Mouse (Mus musculus): Measurements from ENCODE around the gene Rbfox3. TPM values are rescaled to one million over a fixed set of nuclear protein-coding genes. Genes with fewer than 3 reads are reported as not detected.
"Not testable (repeated sequence)": the region's sequence is repeated elsewhere in the genome, so short reads cannot be mapped to it uniquely, and the experiment has no call there.

Gene Rbfox3
- polyA plus RNA-seq, 1 experiment from 2014 or later: 32.0 TPM

DNA sequence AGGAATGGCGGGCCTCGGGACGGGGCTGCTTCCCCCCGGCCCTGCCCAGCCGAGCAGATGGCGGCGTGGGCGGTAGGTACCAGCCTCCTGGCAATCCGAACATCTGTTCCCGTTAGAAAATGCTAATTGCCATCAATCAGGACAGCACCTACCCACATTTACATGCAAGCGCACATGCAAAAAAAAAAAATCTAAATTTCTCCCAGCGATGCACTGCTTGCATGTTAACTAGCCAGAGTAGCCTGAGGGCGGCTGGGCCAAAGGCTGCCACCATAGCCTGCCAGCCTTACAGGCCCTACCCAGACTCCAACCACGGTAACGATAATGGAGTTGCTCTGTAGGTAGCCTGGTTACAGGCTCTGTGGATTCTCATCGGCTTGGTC, 117.8 kb downstream of the Rbfox3 start:
- peak overlapping the region; percentile 56 for H3K9ac ChIP-seq
- H3K4me3 ChIP-seq: no peak overlapping the region
- peaks cover 47% of the 10 kb centered on the region for H3K4me1 ChIP-seq
- no peaks in the 10 kb centered on the region for H3K9me3 ChIP-seq (replicated peaks)
- H3K4me2 ChIP-seq: peak overlapping the region; percentile 33
- peak overlapping the region; percentile 99 for H3K27ac ChIP-seq
- H3K36me3 ChIP-seq (ENCODE audit: poor library complexity, severe bottlenecking): no peaks in the 10 kb centered on the region
- peak; percentile 86 for ATAC-seq
- no peaks in the 10 kb centered on the region for H3K27me3 ChIP-seq
- WGBS: 21% methylated on average over 16 of the region's 16 CpGs

DNA sequence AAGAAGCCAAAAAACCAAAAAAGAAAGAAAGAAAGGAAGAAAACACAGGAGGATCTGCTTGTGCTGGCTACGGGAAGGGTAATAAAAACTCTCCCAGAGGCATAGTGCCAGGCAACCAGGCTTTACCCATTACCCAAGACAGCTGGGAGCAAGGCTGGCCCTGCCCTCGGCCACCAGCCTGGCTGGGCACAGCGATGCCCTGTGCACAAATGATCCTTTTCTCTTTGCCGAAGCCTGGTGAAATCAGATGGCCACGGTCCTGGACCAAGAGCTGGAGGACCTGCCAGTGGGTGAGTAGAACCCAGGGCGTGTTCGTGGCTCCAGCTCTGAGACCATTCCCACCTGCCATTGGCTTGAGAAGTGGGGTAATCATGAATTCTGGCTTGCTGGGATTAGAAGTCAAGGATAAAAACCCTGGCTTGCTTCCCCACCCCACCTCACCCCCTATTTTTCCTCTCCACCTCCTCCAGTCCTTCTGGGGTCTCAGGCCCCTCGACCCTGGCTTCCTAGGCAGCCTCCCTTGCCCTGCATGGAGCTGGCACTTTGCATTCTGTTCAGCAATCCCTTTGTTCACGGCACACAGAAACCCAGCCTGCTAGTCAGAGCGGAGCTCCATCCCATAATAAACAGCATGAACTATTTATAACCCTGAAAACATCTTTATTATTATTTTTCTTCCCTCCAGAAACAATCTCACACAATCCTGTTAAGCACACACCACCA, 118.3 kb downstream of the Rbfox3 start:
- Histone ChIP-seq H3K4me3 (no peak overlapping the region), H3K4me2 (peak overlapping the region; percentile 33), H3K9ac (peak overlapping the region; percentile 56), H3K9me3 (replicated peaks) (peaks cover under 1% of the 10 kb centered on the region), H3K27ac (peak overlapping the region; percentile 99), H3K36me3 (ENCODE audit: poor library complexity, severe bottlenecking) (no peaks in the 10 kb centered on the region), H3K27me3 (no peaks in the 10 kb centered on the region), H3K4me1 (peaks cover 47% of the 10 kb centered on the region)
- 39% methylated on average over 10 of the region's 10 CpGs for WGBS
- ATAC-seq: peak; percentile 65

GRCm38 (mm10) chr11:118792163-118792915, 119.1 kb downstream of the Rbfox3 start:
- Histone ChIP-seq H3K36me3 (ENCODE audit: poor library complexity, severe bottlenecking) (no peaks in the 10 kb centered on the region), H3K27ac (peak overlapping the region; percentile 99), H3K4me2 (peak overlapping the region; percentile 33), H3K9ac (peak overlapping the region; percentile 56), H3K4me1 (peaks cover 47% of the 10 kb centered on the region), H3K9me3 (replicated peaks) (peaks cover 5% of the 10 kb centered on the region), H3K4me3 (no peak overlapping the region), H3K27me3 (no peaks in the 10 kb centered on the region)
- 0 out of 2 replicates have a peak, but pooled peaks have one; percentile 6 for ATAC-seq
- 70% methylated on average over 9 of the region's 9 CpGs for WGBS

GRCm38 (mm10) chr11:118791391-118791790, 120.0 kb downstream of the Rbfox3 start:
- no peak for ATAC-seq
- H3K4me3 ChIP-seq: no peak overlapping the region
- no peak overlapping the region for H3K4me2 ChIP-seq
- H3K4me1 ChIP-seq: peaks cover 47% of the 10 kb centered on the region
- H3K9ac ChIP-seq: 0 out of 2 replicates have a peak overlapping the region, but pooled peaks have one; percentile 6
- 67% methylated on average over 6 of the region's 6 CpGs for WGBS
- no peaks in the 10 kb centered on the region for H3K27me3 ChIP-seq
- H3K9me3 ChIP-seq (replicated peaks): peaks cover 5% of the 10 kb centered on the region
- H3K27ac ChIP-seq: peak overlapping the region; percentile 99
- H3K36me3 ChIP-seq (ENCODE audit: poor library complexity, severe bottlenecking): no peaks in the 10 kb centered on the region

DNA sequence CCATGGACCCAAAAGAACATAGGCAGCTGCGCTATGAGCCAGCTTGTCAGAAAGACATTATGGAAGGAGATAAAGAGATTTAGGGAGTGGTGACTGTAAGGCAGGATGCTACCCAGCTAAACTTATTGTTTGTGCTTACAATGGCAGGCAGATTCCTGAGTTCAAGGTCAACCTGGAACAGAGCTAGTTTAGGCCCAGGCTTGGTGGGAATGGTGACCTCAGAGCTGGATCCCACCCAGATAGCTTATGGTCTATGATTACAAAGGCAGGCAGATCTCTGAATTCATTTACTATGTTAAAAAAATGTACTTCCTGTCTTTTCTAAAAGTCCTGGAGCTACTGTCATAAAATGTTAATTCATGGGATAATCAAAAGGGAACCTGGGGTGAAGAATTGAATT, 123.3 kb downstream of the Rbfox3 start:
- H3K9me3 ChIP-seq (replicated peaks): peaks cover 5% of the 10 kb centered on the region
- peaks cover 20% of the 10 kb centered on the region for H3K4me1 ChIP-seq
- H3K4me2 ChIP-seq: no peak overlapping the region
- H3K36me3 ChIP-seq (ENCODE audit: poor library complexity, severe bottlenecking): peaks cover 3% of the 10 kb centered on the region
- WGBS: 92% methylated on average over 1 of the region's 1 CpGs
- H3K9ac ChIP-seq: no peak overlapping the region
- H3K27me3 ChIP-seq: no peaks in the 10 kb centered on the region
- no peak overlapping the region for H3K27ac ChIP-seq
- H3K4me3 ChIP-seq: no peak overlapping the region
- no peak for ATAC-seq

DNA sequence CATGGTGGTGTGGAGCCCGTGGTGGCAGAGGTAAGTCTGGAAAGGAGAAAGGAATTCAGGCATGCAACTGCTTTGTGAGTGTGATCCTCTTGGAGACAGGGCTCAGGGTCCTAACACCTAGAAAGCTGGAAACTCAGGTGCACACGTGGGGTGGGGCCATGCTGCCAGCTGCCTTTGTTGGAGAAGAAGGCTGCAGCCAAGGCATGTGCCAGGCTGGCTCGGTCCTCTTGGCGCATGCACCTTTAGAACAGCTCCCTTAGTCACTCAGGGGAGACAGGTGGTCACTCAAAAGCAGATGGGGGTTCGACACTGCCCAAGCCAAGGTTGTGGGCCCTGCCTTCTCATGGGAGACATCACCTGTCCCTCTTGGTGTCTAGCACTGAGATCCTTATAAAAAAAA, 128.7 kb downstream of the Rbfox3 start:
- Histone ChIP-seq H3K4me1 (peaks cover 16% of the 10 kb centered on the region), H3K9me3 (replicated peaks) (0 out of 2 replicates have a peak, but pooled peaks cover under 1% of the 10 kb centered on the region), H3K27me3 (no peaks in the 10 kb centered on the region), H3K36me3 (ENCODE audit: poor library complexity, severe bottlenecking) (peaks cover 3% of the 10 kb centered on the region), H3K4me2 (no peak overlapping the region), H3K27ac (no peak overlapping the region), H3K4me3 (no peak overlapping the region), H3K9ac (no peak overlapping the region)
- no peak for ATAC-seq
- WGBS: 88% methylated on average over 5 of the region's 5 CpGs

DNA sequence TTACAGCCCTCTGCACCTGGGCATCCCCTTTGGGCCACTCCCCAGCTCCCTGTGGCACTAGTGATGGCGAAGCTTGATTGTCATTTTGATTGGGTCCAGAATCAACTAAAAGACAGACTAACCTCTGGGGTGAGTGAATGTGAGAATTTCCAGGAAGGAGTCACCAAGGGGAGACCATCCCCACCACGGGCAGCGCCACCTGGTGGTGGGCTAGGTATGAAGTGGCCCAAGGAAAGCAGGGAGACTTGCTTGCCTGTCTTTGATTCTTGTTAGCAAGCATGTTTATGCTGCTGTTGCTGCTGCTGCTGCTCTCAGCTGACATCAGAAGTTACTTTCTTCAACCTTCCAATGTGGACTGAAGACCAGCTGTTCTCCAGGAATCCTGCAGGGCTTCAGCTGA, 135.6 kb downstream of the Rbfox3 start:
- ATAC-seq: no peak

GRCm38 (mm10) chr11:118774777-118775176, 136.6 kb downstream of the Rbfox3 start:
- H3K9me3 ChIP-seq (replicated peaks); H3K27ac ChIP-seq; ATAC-seq; H3K27me3 ChIP-seq; H3K36me3 ChIP-seq (ENCODE audit: poor library complexity, severe bottlenecking); H3K4me2 ChIP-seq; H3K4me3 ChIP-seq; H3K9ac ChIP-seq: not testable (repeated sequence)
- H3K4me1 ChIP-seq: peaks cover 48% of the 10 kb centered on the region
- whole genome bisulfite sequencing: 86% methylated on average over 2 of the region's 2 CpGs

More for the DNA sequence above, 135.6 kb downstream of the Rbfox3 start:
- Histone ChIP-seq H3K4me2 (no peak overlapping the region), H3K4me3 (no peak overlapping the region), H3K9ac (no peak overlapping the region), H3K4me1 (peaks cover 50% of the 10 kb centered on the region), H3K9me3 (replicated peaks) (no peaks in the 10 kb centered on the region), H3K27ac (0 out of 2 replicates have a peak overlapping the region, but pooled peaks have one; percentile 48), H3K36me3 (ENCODE audit: poor library complexity, severe bottlenecking) (no peaks in the 10 kb centered on the region), H3K27me3 (no peaks in the 10 kb centered on the region)
- WGBS: 15% methylated on average over 3 of the region's 3 CpGs

- Histone ChIP-seq H3K4me3 (no peak overlapping the region), H3K4me2 (no peak overlapping the region), H3K27ac (no peak overlapping the region), H3K9ac (no peak overlapping the region), H3K27me3 (no peaks in the 10 kb centered on the region), H3K9me3 (replicated peaks) (no peaks in the 10 kb centered on the region), H3K36me3 (ENCODE audit: poor library complexity, severe bottlenecking) (no peaks in the 10 kb centered on the region), H3K4me1 (peaks cover 54% of the 10 kb centered on the region)
- ATAC-seq: no peak
- WGBS: 68% methylated on average over 12 of the region's 12 CpGs
Measured at GRCm38 (mm10) chr11:118773076-118773583, 138.3 kb downstream of the Rbfox3 start.

GRCm38 (mm10) chr11:118771358-118771757, 140.0 kb downstream of the Rbfox3 start:
- Histone ChIP-seq H3K27ac (no peak overlapping the region; the same call in 1 of the 2 replicates), H3K4me2 (no peak overlapping the region)
- 86% methylated on average over 4 of the region's 4 CpGs for WGBS

DNA sequence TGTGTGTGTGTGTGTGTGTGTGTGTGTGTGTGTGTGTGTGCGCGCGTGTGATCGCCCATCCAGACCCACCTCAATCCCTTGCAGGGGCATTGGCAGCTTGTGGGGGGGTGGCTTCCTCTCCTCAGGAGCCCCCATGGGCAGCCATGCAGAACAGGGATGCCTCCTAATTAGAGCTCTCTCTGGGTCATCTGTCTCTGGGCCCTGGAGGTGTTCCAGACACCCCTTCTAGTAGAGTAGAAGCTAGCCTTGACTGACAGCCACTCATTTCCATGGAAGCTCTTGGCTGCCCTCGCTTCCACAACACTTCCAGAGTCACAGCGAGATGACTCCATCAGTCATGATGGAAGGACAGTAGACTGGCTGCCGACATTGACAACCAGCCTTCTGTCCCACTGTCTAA, 140.6 kb downstream of the Rbfox3 start:
- no peaks in the 10 kb centered on the region for H3K9me3 ChIP-seq (replicated peaks)
- WGBS: 89% methylated on average over 6 of the region's 7 CpGs
- no peaks in the 10 kb centered on the region for H3K36me3 ChIP-seq (ENCODE audit: poor library complexity, severe bottlenecking)
- peaks cover 51% of the 10 kb centered on the region for H3K4me1 ChIP-seq
- no peak overlapping the region for H3K9ac ChIP-seq
- ATAC-seq: no peak
- H3K4me2 ChIP-seq: no peak overlapping the region
- no peaks in the 10 kb centered on the region for H3K27me3 ChIP-seq
- H3K27ac ChIP-seq: no peak overlapping the region
- H3K4me3 ChIP-seq: no peak overlapping the region

More at GRCm38 (mm10) chr11:118771358-118771757, 140.0 kb downstream of the Rbfox3 start:
- Histone ChIP-seq H3K4me3 (no peak overlapping the region), H3K36me3 (ENCODE audit: poor library complexity, severe bottlenecking) (no peaks in the 10 kb centered on the region), H3K27me3 (no peaks in the 10 kb centered on the region), H3K9me3 (replicated peaks) (no peaks in the 10 kb centered on the region), H3K4me1 (peaks cover 57% of the 10 kb centered on the region), H3K9ac (no peak overlapping the region)
- ATAC-seq: no peak

- H3K4me1 ChIP-seq: peaks cover 50% of the 10 kb centered on the region
- no peak overlapping the region for H3K4me3 ChIP-seq
- H3K27ac ChIP-seq: peak overlapping the region; percentile 70
- H3K9me3 ChIP-seq (replicated peaks): no peaks in the 10 kb centered on the region
- peak overlapping the region; percentile 17; the same call in 1 of the 2 replicates for H3K9ac ChIP-seq
- no peak for ATAC-seq
- 72% methylated on average over 2 of the region's 2 CpGs for WGBS
- H3K36me3 ChIP-seq (ENCODE audit: poor library complexity, severe bottlenecking): no peaks in the 10 kb centered on the region
- H3K27me3 ChIP-seq: no peaks in the 10 kb centered on the region
- H3K4me2 ChIP-seq: no peak overlapping the region
Measured at GRCm38 (mm10) chr11:118769542-118769941, 141.9 kb downstream of the Rbfox3 start.
